Mouse (Mus musculus): ENCODE data around the gene Cd19.

DNA sequence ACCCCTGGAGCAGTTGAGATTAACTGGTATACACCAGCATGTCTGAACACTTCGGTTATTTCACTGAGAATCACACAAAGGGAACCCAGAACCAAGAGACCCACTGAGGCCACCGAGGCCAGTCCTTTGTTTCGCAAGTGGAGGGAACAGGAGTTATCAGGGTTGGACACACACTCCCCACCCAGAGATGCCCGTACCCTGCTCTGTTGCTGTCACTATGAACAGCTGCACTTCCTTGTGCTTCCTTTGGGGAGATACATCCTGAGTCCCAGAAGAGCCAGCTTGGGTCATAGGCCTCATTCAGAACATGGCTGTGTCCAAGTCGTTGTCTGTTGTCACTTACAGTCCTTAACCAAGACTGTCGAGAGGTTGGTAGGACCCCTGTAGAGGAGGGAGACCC, 51.7 kb downstream of the Cd19 start:
- TF ChIP-seq CTCF (IDR thresholded peaks at IDR 0.05; ENCODE audit: control insufficient read depth, insufficient read depth, low read length) (no peak), POLR2A (IDR thresholded peaks at IDR 0.05; ENCODE audit: borderline replicate concordance, control insufficient read depth, low read depth, low read length) (no peak)
